Mouse (Mus musculus): Measurements from ENCODE around the gene Ankrd65.

- TF ChIP-seq EP300 (optimal IDR thresholded peaks at IDR 0.05) (no peak), CTCF (IDR thresholded peaks at IDR 0.05; ENCODE audit: low read depth) (no peak)
Observed at GRCm38 (mm10) chr4:155832321-155832720, 42.1 kb downstream of the Ankrd65 start.

Measured in stomach, postnatal 0 days (tissue).